Mouse (Mus musculus): ENCODE measurements around the gene Alox12b. TPM values are rescaled to one million over a fixed set of nuclear protein-coding genes. Genes with fewer than 3 reads are reported as not detected.

Alox12b gene
- polyA plus RNA-seq, 1 experiment from 2014 or later, result 0.29 TPM

DNA sequence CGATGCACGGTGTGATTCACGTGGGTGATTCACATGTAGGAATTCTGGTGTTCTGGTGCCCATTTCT lies 31.1 kb upstream of the Alox12b start, which contains the start of gene Aloxe3:
TSS of gene Aloxe3 (plus strand) at position 45 of the 67 bp plus-strand sequence.
- ATAC-seq (ENCODE audit: low FRiP score), result no peak

DNA sequence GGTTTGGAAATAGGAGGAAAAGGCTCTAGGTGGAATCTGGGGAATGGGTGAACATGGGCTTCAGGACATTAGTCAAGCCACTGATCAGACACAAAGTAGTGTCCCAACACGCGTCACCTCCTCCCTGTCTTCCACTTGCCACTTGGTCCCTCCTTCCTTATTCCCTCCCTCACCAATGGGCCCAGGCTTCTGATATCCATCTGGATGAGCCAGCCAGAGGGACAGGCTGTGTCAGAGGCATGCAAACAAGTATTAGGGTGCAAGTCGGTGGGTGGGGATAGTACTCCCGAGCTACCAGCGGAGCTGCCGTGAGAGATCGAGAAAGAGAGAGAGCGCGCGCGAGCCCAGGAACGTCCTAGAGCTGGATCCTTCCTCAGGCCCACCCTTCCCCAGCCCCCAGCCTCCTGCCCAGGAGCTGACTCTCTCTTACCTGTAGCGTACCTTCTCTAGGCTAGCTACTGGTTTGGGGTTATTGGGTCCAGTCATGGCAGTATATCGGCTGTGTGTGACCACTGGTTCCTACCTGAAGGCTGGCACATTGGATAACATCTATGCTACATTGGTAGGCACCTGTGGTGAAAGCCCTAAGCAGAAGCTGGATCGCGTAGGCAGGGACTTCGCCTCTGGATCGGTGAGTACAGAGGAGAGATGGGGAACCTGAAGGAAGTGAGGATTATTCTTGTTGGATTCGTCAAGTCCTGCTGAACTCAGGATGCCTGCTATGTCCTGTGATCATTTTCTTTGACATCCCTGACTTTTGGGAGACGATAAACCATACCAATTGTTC lies 30.7 kb upstream of the Alox12b start:
- peaks cover 31% of the 10 kb centered on the region for H3K4me1 ChIP-seq (replicated peaks)
- H3K4me3 ChIP-seq, result peak overlapping the region; percentile 51
- no peaks in the 10 kb centered on the region for H3K9me3 ChIP-seq
- WGBS, result 13% methylated on average over 20 of the region's 20 CpGs
- H3K27me3 ChIP-seq, result peaks cover 35% of the 10 kb centered on the region
- 0 out of 2 replicates have a peak overlapping the region, but pooled peaks have one; percentile 40 for H3K27ac ChIP-seq
- H3K36me3 ChIP-seq, result no peaks in the 10 kb centered on the region
- H3K4me2 ChIP-seq, result peak overlapping the region; percentile 73
- peak overlapping the region; percentile 70 for H3K9ac ChIP-seq
- ATAC-seq (ENCODE audit: low FRiP score), result no peak

More for the DNA sequence above, 31.1 kb upstream of the Alox12b start, which contains the start of gene Aloxe3:
- peak within 1 kb of the TSS; percentile 51 for H3K4me3 ChIP-seq
- peaks cover 40% of the 10 kb centered on the region for H3K27me3 ChIP-seq
- H3K4me2 ChIP-seq, result peak within 1 kb of the TSS; percentile 73
- H3K36me3 ChIP-seq, result no peaks in the 10 kb centered on the region
- 0% methylated on average over 3 of the region's 3 CpGs for WGBS
- H3K27ac ChIP-seq, result peak within 1 kb of the TSS; percentile 63
- no peaks in the 10 kb centered on the region for H3K9me3 ChIP-seq
- H3K4me1 ChIP-seq (replicated peaks), result peaks cover 36% of the 10 kb centered on the region
- peak within 1 kb of the TSS; percentile 70 for H3K9ac ChIP-seq

- no peak overlapping the region for H3K27ac ChIP-seq
- H3K9ac ChIP-seq, result peak overlapping the region; percentile 70; the same call in 1 of the 2 replicates
- peak overlapping the region; percentile 73 for H3K4me2 ChIP-seq
- ATAC-seq (ENCODE audit: low FRiP score), result no peak
- peaks cover 33% of the 10 kb centered on the region for H3K27me3 ChIP-seq
- WGBS, result 59% methylated on average over 2 of the region's 2 CpGs
- peak overlapping the region; percentile 51 for H3K4me3 ChIP-seq
- no peaks in the 10 kb centered on the region for H3K36me3 ChIP-seq
- H3K9me3 ChIP-seq, result no peaks in the 10 kb centered on the region
- peaks cover 26% of the 10 kb centered on the region for H3K4me1 ChIP-seq (replicated peaks)
Observed at GRCm38 (mm10) chr11:69126706-69127095, 30.1 kb upstream of the Alox12b start.

DNA sequence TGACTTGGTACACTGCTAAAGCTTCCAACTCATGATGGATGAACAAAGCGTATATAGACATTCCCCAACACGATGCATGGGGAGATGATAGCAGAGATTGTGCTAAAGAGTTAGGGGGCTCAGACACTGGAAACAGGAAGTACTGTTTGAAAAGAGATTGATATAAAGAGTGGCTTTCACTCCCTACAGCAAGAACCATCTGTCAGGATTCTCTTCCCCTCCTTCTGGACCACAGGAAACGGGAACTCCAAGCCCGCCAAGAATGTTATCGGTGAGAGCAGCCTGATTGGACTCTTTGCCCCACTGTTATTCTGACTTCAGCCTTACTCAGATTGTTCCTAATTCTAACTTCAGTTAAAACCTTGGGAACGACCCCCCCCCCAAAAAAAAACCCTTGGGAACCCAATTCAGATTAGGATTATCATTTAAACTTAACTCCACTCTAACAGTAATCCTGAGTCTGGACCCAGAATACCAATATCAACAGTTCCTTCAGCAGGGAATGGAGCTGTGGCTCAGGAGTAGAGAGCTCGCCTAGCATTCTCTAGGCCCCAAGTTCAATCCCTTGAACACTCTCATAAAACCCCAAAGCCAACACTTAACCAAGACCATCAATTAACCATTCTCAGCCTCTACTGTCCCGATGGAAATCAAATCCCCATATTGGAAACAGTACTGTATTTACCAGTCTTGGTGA lies 28.2 kb upstream of the Alox12b start:
- ATAC-seq (ENCODE audit: low FRiP score), result no peak
- Histone ChIP-seq H3K36me3 (no peaks in the 10 kb centered on the region), H3K4me2 (no peak overlapping the region), H3K27ac (no peak overlapping the region), H3K9me3 (no peaks in the 10 kb centered on the region), H3K4me3 (no peak overlapping the region), H3K27me3 (peaks cover 49% of the 10 kb centered on the region), H3K9ac (no peak overlapping the region), H3K4me1 (replicated peaks) (peaks cover 17% of the 10 kb centered on the region)
- 76% methylated on average over 8 of the region's 8 CpGs for WGBS

DNA sequence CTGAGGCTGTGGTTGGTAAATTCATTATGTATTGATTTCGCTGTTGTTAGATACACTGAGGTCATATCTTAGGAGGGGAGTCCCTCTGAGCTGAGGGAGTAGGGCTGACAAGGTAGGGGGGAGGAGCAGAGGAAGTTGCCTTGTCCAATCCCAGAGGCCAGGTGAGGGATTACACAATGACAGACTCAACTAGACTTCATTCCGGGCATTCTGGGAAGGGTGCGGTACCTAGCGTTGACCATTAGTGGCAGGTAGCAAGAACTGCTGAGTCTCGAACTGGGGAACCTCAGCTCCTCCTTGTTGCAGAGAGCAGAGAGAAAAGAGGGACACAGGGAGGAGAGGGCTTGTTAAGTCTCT lies 23.2 kb upstream of the Alox12b start:
- peaks cover 13% of the 10 kb centered on the region for H3K4me1 ChIP-seq (replicated peaks)
- H3K27me3 ChIP-seq, result peaks cover 40% of the 10 kb centered on the region
- ATAC-seq (ENCODE audit: low FRiP score), result no peak; the same call in 1 of the 2 replicates
- H3K36me3 ChIP-seq, result no peaks in the 10 kb centered on the region
- H3K4me2 ChIP-seq, result peak overlapping the region; percentile 58
- H3K4me3 ChIP-seq, result peak overlapping the region; percentile 43
- H3K9ac ChIP-seq, result peak overlapping the region; percentile 64; the same call in 1 of the 2 replicates
- H3K9me3 ChIP-seq, result no peaks in the 10 kb centered on the region
- 19% methylated on average over 5 of the region's 5 CpGs for WGBS
- no peak overlapping the region for H3K27ac ChIP-seq

GRCm38 (mm10) chr11:69133923-69134621 lies 22.7 kb upstream of the Alox12b start:
- Histone ChIP-seq H3K9me3 (no peaks in the 10 kb centered on the region), H3K4me3 (peak overlapping the region; percentile 43), H3K27ac (no peak overlapping the region; the same call in 1 of the 2 replicates), H3K4me2 (peak overlapping the region; percentile 58), H3K9ac (peak overlapping the region; percentile 64), H3K4me1 (replicated peaks) (peaks cover 13% of the 10 kb centered on the region), H3K27me3 (peaks cover 37% of the 10 kb centered on the region), H3K36me3 (no peaks in the 10 kb centered on the region)
- WGBS, result 2% methylated on average over 34 of the region's 34 CpGs
- peak; percentile 78 for ATAC-seq (ENCODE audit: low FRiP score)

DNA sequence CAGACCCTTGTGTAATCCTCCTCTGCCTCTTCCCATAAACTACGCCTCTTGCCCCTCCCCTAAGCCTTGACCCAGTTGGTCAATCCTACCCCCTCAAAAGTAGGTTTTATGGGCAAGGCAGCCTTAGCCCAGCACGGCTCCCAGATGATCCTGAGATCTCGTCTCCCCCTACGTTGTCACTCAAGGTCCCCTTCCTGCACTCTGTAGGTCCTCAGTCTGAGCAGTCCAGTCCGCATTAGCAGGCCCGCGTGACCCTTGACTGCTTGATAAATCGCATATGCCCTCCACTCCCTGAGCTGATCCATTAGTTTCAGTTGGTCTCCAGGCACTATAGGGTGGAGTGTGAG lies 22.2 kb upstream of the Alox12b start:
- 0 out of 2 replicates have a peak, but pooled peaks have one; percentile 15 for ATAC-seq (ENCODE audit: low FRiP score)
- Histone ChIP-seq H3K4me1 (replicated peaks) (peaks cover 13% of the 10 kb centered on the region), H3K4me3 (peak overlapping the region; percentile 43), H3K9ac (peak overlapping the region; percentile 64), H3K4me2 (peak overlapping the region; percentile 58), H3K27ac (no peak overlapping the region; the same call in 1 of the 2 replicates), H3K27me3 (peaks cover 34% of the 10 kb centered on the region), H3K36me3 (no peaks in the 10 kb centered on the region), H3K9me3 (no peaks in the 10 kb centered on the region)
- WGBS, result 28% methylated on average over 8 of the region's 8 CpGs

DNA sequence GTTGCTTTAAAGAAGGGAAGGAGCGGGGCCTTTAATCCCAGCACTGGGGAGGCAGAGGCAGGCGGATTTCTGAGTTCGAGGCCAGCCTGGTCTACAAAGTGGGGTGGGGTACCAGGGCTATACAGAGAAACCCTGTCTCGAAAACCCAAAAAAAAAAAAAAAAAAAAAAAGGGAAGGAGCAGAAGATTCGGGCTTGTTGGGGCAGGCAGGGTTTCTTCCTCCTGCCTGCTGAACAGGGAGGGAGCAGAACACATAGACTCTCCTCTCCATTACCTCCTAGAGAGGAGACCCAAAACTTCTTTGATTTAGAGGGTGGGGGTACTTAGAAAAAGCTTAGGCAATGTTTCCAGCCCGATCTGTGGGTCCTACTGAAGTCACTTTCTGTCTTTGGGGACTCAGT lies 21.4 kb upstream of the Alox12b start:
- H3K4me3 ChIP-seq, result no peak overlapping the region
- no peak for ATAC-seq (ENCODE audit: low FRiP score)
- peaks cover 28% of the 10 kb centered on the region for H3K27me3 ChIP-seq
- H3K4me1 ChIP-seq (replicated peaks), result peaks cover 13% of the 10 kb centered on the region
- no peak overlapping the region for H3K27ac ChIP-seq
- WGBS, result 88% methylated on average over 6 of the region's 6 CpGs
- H3K9ac ChIP-seq, result no peak overlapping the region
- H3K9me3 ChIP-seq, result no peaks in the 10 kb centered on the region
- no peak overlapping the region for H3K4me2 ChIP-seq
- H3K36me3 ChIP-seq, result no peaks in the 10 kb centered on the region

- no peaks in the 10 kb centered on the region for H3K9me3 ChIP-seq
- H3K27me3 ChIP-seq, result peaks cover 29% of the 10 kb centered on the region
- H3K4me1 ChIP-seq (replicated peaks), result peaks cover 6% of the 10 kb centered on the region; the same call in 1 of the 2 replicates
- H3K4me2 ChIP-seq, result no peak overlapping the region
- no peak for ATAC-seq (ENCODE audit: low FRiP score)
- no peak overlapping the region for H3K9ac ChIP-seq
- WGBS, result 66% methylated on average over 7 of the region's 7 CpGs
- no peak overlapping the region for H3K4me3 ChIP-seq
- H3K27ac ChIP-seq, result no peak overlapping the region
- no peaks in the 10 kb centered on the region for H3K36me3 ChIP-seq
Observed at GRCm38 (mm10) chr11:69147546-69147945, 9.2 kb upstream of the Alox12b start.

- WGBS, result 90% methylated on average over 5 of the region's 5 CpGs
- no peak overlapping the region for H3K4me2 ChIP-seq
- H3K4me3 ChIP-seq, result no peak overlapping the region
- no peaks in the 10 kb centered on the region for H3K36me3 ChIP-seq
- no peak for ATAC-seq (ENCODE audit: low FRiP score)
- H3K9me3 ChIP-seq, result no peaks in the 10 kb centered on the region
- peaks cover 6% of the 10 kb centered on the region; the same call in 1 of the 2 replicates for H3K4me1 ChIP-seq (replicated peaks)
- H3K27ac ChIP-seq, result no peak overlapping the region
- H3K9ac ChIP-seq, result no peak overlapping the region
- peaks cover 28% of the 10 kb centered on the region for H3K27me3 ChIP-seq
Observed at GRCm38 (mm10) chr11:69148451-69148960, 8.3 kb upstream of the Alox12b start.

GRCm38 (mm10) chr11:69149728-69150127 lies 7.1 kb upstream of the Alox12b start:
- no peak for ATAC-seq (ENCODE audit: low FRiP score)
- WGBS, result 77% methylated on average over 6 of the region's 6 CpGs

DNA sequence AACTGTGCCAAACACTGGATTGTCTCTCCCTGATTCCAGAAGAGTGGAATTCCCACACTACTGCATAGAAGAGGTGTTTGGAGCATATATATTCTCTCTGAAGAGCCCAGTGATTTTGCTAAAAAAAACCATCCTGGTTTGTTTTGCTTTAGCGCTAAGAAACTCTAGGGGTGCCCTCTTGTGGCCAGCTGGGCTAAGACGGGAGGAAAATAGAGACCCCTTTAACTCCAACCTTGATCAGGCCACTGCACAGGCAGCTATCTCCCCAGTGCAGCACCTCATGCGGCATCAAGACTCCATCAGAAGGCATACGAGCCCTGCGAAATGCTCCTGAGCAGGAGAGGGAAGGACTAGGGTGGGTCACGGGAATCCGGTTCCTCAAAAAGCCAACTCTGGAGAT lies 6.3 kb upstream of the Alox12b start:
- Histone ChIP-seq H3K27me3 (peaks cover 37% of the 10 kb centered on the region), H3K4me1 (replicated peaks) (peaks cover 6% of the 10 kb centered on the region; the same call in 1 of the 2 replicates), H3K9ac (no peak overlapping the region), H3K4me3 (peak overlapping the region; percentile 7; the same call in 1 of the 2 replicates), H3K36me3 (no peaks in the 10 kb centered on the region), H3K27ac (no peak overlapping the region), H3K9me3 (no peaks in the 10 kb centered on the region), H3K4me2 (peak overlapping the region; percentile 41)
- WGBS, result 8% methylated on average over 7 of the region's 7 CpGs
- ATAC-seq (ENCODE audit: low FRiP score), result no peak

More at GRCm38 (mm10) chr11:69149728-69150127, 7.1 kb upstream of the Alox12b start:
- H3K4me3 ChIP-seq, result no peak overlapping the region
- peaks cover 29% of the 10 kb centered on the region for H3K27me3 ChIP-seq
- no peak overlapping the region for H3K27ac ChIP-seq
- H3K9ac ChIP-seq, result 0 out of 2 replicates have a peak overlapping the region, but pooled peaks have one; percentile 19
- no peaks in the 10 kb centered on the region for H3K9me3 ChIP-seq
- H3K4me1 ChIP-seq (replicated peaks), result peaks cover 6% of the 10 kb centered on the region; the same call in 1 of the 2 replicates
- H3K4me2 ChIP-seq, result no peak overlapping the region
- H3K36me3 ChIP-seq, result no peaks in the 10 kb centered on the region
